ENCODE assay signal across 8 mouse cellular contexts in genomic region chr2:145810676-145811075, GRCm38 (mm10).
DNase-seq lines count a peak whose midpoint lies in the region; ATAC-seq and TF ChIP-seq lines count a peak whose summit lies in the region.

No protein-coding gene starts in this region.

- H3K4me1 ChIP-seq in hindbrain, embryonic 10.5 days (replicated peaks), result no peaks in the 10 kb centered on the region
- no peaks in the 10 kb centered on the region for H3K4me1 ChIP-seq in hindbrain, embryonic 14.5 days (replicated peaks; ENCODE audit: control insufficient read depth, insufficient read depth, low read length)
- no peaks in the 10 kb centered on the region for H3K4me1 ChIP-seq in thymus, adult 2 months (replicated peaks; ENCODE audit: control insufficient read depth, insufficient read depth, low read length)
- no peaks in the 10 kb centered on the region for H3K4me1 ChIP-seq in embryonic facial prominence, embryonic 11.5 days (ENCODE audit: control insufficient read depth, insufficient read depth, low read length)

- H3K9me3 ChIP-seq in hindbrain, embryonic 10.5 days, result peaks cover 5% of the 10 kb centered on the region; the same call in 1 of the 2 replicates
- H3K9me3 ChIP-seq in hindbrain, embryonic 14.5 days (ENCODE audit: control insufficient read depth, low read length), result peaks cover 14% of the 10 kb centered on the region
- H3K9me3 ChIP-seq in embryonic facial prominence, embryonic 11.5 days (replicated peaks; ENCODE audit: control insufficient read depth, low read length), result peaks cover 2% of the 10 kb centered on the region

- ATAC-seq in hindbrain, embryonic 14.5 days (ENCODE audit: low FRiP score), result no peak
- no peak for ATAC-seq in embryonic facial prominence, embryonic 11.5 days (replicated peaks; ENCODE audit: insufficient number of reproducible peaks, low FRiP score, low TSS enrichment, low read depth)

- no peak overlapping the region for H3K4me3 ChIP-seq in hindbrain, embryonic 10.5 days
- H3K4me3 ChIP-seq in hindbrain, embryonic 14.5 days (replicated peaks; ENCODE audit: low read length), result no peak overlapping the region
- no peak overlapping the region for H3K4me3 ChIP-seq in thymus, adult 2 months (ENCODE audit: control insufficient read depth, insufficient read depth, low read length)
- H3K4me3 ChIP-seq in embryonic facial prominence, embryonic 11.5 days (ENCODE audit: low read depth, low read length), result no peak overlapping the region

- DNase-seq in hindbrain, embryonic 10.5 days (ENCODE audit: low spot score), result peak; percentile 35
- no peak for DNase-seq in hindbrain, embryonic 14.5 days (ENCODE audit: low spot score)
- peak; percentile 39 for DNase-seq in thymus, adult 2 months
- no peak for DNase-seq in thymus, adult 18-20 months
- peak; percentile 43 for DNase-seq in embryonic facial prominence, embryonic 11.5 days (ENCODE audit: low spot score)
- DNase-seq in thymus, postnatal 4 days, result peak; percentile 51
- DNase-seq in adrenal gland, postnatal 10 days, result no peak
- DNase-seq in layer of hippocampus, postnatal 25 days (ENCODE audit: extremely low spot score in 1 of 2, low spot score in 1 of 2), result no peak

- no peak overlapping the region for H3K9ac ChIP-seq in hindbrain, embryonic 14.5 days
- no peak overlapping the region for H3K9ac ChIP-seq in embryonic facial prominence, embryonic 11.5 days (replicated peaks; ENCODE audit: low read length)

- TF ChIP-seq POLR2A in thymus, adult 2 months (IDR thresholded peaks at IDR 0.05; ENCODE audit: control insufficient read depth, extremely low read depth, insufficient read depth, low read length, poor library complexity), result no peak

- H3K4me2 ChIP-seq in hindbrain, embryonic 14.5 days (replicated peaks), result no peak overlapping the region
- no peak overlapping the region for H3K4me2 ChIP-seq in embryonic facial prominence, embryonic 11.5 days (ENCODE audit: low read depth, low read length)

- no peak overlapping the region for H3K27ac ChIP-seq in hindbrain, embryonic 10.5 days
- no peak overlapping the region for H3K27ac ChIP-seq in hindbrain, embryonic 14.5 days
- no peak overlapping the region for H3K27ac ChIP-seq in thymus, adult 2 months (ENCODE audit: control insufficient read depth, insufficient read depth, low read length)
- H3K27ac ChIP-seq in embryonic facial prominence, embryonic 11.5 days (replicated peaks; ENCODE audit: low read depth, low read length), result no peak overlapping the region

- 51% methylated on average over 5 of the region's 5 CpGs for WGBS in hindbrain, embryonic 10.5 days
- 52% methylated on average over 5 of the region's 5 CpGs for WGBS in hindbrain, embryonic 14.5 days
- whole genome bisulfite sequencing in thymus, adult 2 months, result 66% methylated on average over 5 of the region's 5 CpGs
- 59% methylated on average over 5 of the region's 5 CpGs for WGBS in embryonic facial prominence, embryonic 11.5 days

- H3K36me3 ChIP-seq in hindbrain, embryonic 10.5 days, result no peaks in the 10 kb centered on the region
- no peaks in the 10 kb centered on the region for H3K36me3 ChIP-seq in hindbrain, embryonic 14.5 days (replicated peaks; ENCODE audit: control insufficient read depth, insufficient read depth)
- no peaks in the 10 kb centered on the region for H3K36me3 ChIP-seq in thymus, adult 2 months (ENCODE audit: control insufficient read depth, insufficient read depth, low read length)
- H3K36me3 ChIP-seq in embryonic facial prominence, embryonic 11.5 days (replicated peaks; ENCODE audit: control insufficient read depth, insufficient read depth, low read depth, low read length), result no peaks in the 10 kb centered on the region

- no peaks in the 10 kb centered on the region for H3K27me3 ChIP-seq in hindbrain, embryonic 10.5 days (ENCODE audit: insufficient read depth, poor library complexity, severe bottlenecking)
- H3K27me3 ChIP-seq in hindbrain, embryonic 14.5 days (ENCODE audit: control insufficient read depth, insufficient read depth, low read length), result no peaks in the 10 kb centered on the region
- H3K27me3 ChIP-seq in thymus, adult 2 months (ENCODE audit: control insufficient read depth, insufficient read depth, low read length), result no peaks in the 10 kb centered on the region
- no peaks in the 10 kb centered on the region for H3K27me3 ChIP-seq in embryonic facial prominence, embryonic 11.5 days (ENCODE audit: control insufficient read depth, insufficient read depth, low read length)

- no peak for TF ChIP-seq CTCF in thymus, adult 2 months (IDR thresholded peaks at IDR 0.05; ENCODE audit: borderline replicate concordance, control insufficient read depth, extremely low read depth, insufficient read depth, low read length, poor library complexity)

Comparison
In these comparisons a context has a peak if more than half of its experiments do, and no peak if none do; other contexts are left out.
1. DNase-seq: peak in hindbrain, embryonic 10.5 days (single experiment), thymus, adult 2 months (single experiment), embryonic facial prominence, embryonic 11.5 days (single experiment) and thymus, postnatal 4 days (single experiment); none in hindbrain, embryonic 14.5 days (single experiment), thymus, adult 18-20 months (0 of 2), adrenal gland, postnatal 10 days (single experiment) and layer of hippocampus, postnatal 25 days (0 of 2).